Mouse (Mus musculus) CH12F3 (cell line): Measurements from ENCODE around the gene 2010003K11Rik.

Source experiments
- in situ Hi-C: fragments of 300-500 bp; cut with MboI; formaldehyde crosslinking; loops from 2 replicates; pipeline ENCODE4 v1.14.3; 2020; ENCODE audit warnings: low sequenced_read_pairs

The 2010003K11Rik gene

DNA sequence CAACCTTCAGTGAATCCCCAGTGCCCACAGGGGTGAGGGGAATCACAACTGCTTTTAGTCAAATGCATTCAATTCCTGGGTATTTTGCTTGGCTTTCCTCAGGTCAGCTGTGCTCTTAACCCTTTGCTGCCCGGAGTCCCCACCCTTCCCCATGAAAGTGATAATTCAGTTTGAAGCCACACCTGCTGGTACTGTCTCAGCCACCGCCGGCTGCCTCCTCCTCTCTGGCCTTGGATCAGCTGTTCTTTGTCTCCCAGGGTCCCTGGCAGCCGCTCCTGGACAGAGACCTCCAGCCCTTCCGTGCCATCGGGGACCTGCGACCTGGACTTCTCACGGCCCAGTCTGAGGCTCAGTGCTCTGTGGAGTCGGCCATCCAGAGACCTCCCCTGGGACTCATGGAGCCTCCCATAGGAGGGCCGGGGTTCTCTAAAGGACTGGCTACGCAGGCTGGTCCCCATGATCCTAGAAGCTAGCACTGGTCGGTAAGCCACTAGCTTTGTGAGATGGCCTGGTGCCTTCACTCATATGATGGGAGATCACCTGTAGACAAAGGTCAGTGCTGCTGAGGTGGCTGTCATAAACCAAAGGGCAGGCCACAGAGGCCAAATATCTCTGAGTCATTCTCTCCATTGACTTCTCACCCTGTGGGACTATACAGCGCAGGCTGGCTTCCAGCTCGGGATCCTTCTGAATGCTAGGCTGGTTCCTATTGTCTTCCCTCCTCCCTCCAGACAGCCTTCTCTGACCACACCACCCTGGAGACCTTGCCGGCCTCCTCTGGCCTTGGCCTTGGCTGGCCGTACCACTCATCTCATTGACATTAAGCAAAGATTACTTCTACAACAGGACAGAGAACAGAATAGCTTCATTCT, at the start of gene 2010003K11Rik:
TSS of gene 2010003K11Rik (minus strand) at position 522 of the 872 bp plus-strand sequence.
- in situ Hi-C loops, result loop anchor here (10.0 kb wide), 1 partner anchor 247 kb away; no protein-coding TSS in a partner anchor

DNA sequence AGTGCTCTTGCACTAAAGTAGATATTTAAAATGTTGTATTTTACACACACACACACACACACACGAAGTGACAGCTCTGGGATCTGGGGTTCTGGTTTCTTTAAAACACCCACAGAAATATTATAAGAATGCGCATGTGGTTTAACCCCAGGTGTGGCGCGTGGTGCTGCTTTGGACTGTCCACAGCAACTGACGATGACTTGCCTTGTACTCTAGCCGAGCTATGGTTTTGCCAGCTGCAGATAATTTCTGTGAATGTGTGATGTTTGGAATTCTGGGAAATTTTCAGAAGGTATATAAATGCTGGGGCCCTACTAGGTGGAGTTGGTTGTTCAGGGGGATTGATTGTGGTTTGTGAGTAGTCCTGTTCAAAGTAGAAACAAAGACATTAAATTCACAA, 49.4 kb upstream of the 2010003K11Rik start:
- in situ Hi-C loops, result no loop called here

- in situ Hi-C loops, result no loop called here
Measured at GRCm38 (mm10) chr19:4545841-4546240, 47.5 kb upstream of the 2010003K11Rik start.

DNA sequence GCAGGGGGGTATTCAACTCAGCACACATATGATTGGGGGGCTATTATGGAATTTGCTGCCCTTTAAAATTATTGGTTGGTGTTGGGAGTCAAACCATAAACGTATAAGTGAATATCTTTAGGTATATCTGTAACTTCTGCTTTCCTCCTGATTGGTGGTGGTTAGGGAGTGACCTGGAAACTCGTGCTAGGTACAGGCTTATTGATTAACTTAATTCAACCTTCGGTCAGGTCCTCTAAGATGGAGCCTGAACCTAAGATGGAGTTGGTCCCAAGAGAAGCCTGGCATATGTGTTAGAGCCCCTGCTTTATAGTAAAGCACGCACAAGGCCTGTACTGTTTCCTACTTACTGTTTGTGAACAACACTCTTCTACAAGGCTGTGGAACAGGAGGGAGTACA, 46.7 kb upstream of the 2010003K11Rik start:
- in situ Hi-C loops, result no loop called here

DNA sequence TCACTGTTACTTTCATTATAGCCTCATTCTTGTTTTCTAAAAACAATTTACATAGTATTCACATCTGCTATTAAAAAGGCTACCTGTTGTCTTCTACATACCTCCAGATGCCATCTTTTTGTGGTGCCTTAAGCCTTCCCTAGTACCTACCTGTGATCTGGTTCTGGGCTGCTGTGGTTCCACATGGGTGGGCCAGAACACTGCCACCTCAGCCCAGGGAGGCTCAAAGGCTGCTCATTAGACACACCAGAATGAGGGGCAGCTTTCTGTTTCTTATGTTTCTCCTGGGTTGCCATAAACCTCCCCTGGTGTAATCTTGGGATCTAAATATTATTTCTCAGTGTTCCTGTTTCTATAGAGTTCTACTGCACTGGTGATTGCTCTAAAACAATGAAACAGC, 43.7 kb upstream of the 2010003K11Rik start:
- in situ Hi-C loops, result no loop called here

DNA sequence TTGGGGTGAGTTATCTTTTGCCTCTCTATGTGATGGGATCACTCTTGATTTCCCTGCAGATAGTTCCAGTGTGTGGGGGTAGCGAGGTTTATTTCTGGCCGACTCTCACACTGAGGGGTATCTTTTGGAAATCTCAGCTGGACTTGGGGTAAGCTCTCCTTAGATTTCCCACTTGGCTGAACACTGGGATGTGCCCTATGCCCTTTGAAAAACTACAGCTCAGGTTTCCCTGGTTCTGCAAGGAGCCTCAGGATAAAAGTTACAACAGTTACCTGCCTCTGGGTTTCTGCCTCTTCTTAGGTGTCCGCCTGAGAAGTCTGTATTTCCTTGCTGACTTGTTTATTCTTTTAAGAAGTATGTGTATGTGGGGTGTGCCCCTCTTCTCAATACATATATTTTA, 42.6 kb upstream of the 2010003K11Rik start:
- in situ Hi-C loops, result no loop called here

GRCm38 (mm10) chr19:4540263-4540662, 41.9 kb upstream of the 2010003K11Rik start:
- in situ Hi-C loops, result no loop called here

DNA sequence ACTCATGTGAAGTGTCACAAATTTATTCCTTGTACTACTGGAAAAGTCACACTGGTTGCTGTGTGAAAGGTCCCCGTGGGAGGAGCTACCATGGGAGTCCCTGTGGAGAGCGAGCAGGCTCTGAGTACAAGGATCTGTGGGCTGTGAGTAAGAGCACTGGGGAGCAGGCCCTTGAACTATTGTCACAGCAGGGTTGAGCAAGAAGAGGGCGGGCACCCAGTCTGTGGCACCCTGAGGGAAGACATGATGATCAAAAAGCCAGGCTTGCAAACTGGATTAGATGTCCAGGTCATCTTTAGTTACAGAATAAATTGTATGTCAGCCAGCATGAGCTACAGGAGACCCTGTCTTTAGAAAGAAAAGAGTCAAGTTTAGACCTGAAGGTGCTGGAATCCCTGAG, 38.2 kb upstream of the 2010003K11Rik start:
- in situ Hi-C loops, result no loop called here

DNA sequence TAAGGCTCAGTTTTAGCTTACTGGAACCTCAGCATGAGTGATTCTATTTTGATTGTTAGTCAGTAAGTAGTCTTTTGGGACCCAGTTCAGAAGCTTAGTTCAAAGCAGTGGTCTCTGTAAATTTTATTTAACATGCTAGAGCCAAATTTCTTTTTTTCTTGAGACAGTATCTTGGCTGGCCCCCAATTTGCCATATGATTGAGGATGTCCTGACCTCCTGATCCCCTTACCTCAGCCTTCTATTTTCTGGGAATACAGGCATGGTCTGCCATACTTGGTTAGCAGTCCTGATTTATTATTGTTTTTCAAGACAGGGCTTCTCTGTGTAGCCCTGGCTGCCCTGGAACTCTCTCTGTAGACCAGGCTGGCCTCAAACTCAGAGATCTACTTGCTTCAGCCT, 37.5 kb upstream of the 2010003K11Rik start:
- in situ Hi-C loops, result no loop called here

DNA sequence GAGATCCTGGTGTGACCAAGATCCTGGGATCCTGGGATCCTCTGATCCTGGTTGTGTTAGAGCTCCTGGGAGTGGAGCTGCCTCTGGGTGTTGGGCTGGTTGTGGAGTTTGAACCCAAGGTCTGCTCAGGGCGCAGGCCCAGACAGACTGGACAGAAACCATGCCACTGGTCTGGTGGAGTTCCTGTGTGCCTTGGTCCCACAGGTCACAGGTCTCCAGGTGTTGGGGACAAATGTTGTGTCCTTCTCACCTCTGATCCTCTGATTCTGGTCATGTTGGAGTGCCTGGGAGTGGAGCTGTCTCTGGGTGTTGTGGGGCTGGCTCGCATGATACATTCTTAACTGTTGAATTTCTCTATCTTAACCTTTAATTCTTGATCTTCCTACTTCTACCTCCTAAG, 36.3 kb upstream of the 2010003K11Rik start:
- in situ Hi-C loops, result no loop called here

- in situ Hi-C loops, result no loop called here
Measured at GRCm38 (mm10) chr19:4521426-4522050, 23.2 kb upstream of the 2010003K11Rik start.

GRCm38 (mm10) chr19:4517483-4517882, 19.1 kb upstream of the 2010003K11Rik start:
- in situ Hi-C loops, result no loop called here

DNA sequence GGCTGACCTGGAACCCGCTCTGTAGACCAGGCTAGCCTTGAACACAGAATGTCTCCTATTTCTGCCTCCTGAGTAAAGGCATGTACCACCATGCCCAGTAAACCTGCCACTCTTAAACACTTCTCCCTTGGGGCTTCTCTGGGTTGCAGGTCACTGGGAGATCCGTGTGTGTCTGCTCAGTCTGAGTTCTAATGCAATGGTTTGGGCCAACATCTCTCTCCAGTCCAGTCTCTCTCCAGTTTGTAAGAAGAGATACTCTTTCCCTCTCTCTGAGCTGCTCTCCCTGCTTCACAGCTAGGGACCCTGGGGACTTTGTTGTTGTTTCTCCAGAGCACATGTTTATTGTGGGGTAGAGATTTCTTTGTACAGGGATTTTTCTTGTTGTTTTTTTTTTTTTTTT, 17.9 kb upstream of the 2010003K11Rik start:
- in situ Hi-C loops, result no loop called here

DNA sequence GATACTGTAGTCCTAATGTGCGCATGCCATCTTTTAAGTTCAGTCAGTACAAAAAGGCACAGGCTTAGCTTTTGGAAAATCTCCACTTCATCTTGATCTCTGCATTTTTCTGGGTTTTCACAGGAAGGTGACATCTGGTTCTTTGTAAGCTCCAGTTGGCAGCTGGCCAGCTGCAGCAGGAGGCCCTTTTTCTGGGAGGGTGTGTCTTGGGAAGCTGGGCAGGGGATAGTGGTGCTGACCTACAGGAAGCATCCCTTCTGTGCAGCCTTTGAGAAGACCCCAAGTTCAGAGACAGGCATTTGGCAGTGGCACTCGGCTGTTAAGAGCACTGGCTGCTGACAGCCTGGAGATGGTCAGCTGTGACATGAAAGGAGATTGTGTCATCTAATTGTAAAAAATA, 17.4 kb upstream of the 2010003K11Rik start:
- in situ Hi-C loops, result no loop called here

- in situ Hi-C loops, result no loop called here
Measured at GRCm38 (mm10) chr19:4513236-4513858, 15.0 kb upstream of the 2010003K11Rik start.

DNA sequence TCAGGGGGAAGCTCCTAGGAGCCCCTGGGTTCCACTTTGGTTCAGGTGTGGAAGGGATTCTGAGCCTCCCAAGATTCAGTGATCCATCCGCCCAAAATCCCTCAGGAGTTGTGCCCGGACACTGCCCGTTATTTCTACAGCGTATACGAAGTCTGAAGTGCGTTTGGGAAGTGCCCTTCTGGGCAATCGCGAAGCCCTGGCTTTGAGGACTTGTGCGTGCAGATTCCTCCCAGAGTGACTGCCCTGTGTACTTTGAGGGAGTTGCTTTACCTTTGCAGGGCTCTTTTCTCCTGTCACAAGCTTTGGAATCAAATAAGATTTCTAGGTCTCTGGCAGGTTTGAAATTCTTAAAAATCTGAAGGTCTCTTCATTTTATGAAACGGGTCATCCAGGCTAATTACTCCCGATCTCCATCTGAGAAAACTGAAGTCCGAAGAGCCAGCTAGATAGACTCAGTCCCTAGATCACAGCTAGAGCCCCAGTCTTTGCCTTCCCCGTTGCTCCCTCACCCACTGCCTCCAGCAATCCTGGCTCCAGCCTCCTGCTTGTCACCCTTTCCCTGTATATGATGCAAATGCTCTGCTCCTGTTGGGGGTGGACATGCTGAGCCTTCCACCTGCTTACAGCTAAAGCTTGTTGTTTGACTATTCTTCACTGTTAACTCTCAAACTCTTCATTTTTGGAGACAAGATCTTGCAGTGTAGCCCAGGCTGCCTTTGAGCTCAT, 12.9 kb upstream of the 2010003K11Rik start:
- in situ Hi-C loops, result no loop called here

DNA sequence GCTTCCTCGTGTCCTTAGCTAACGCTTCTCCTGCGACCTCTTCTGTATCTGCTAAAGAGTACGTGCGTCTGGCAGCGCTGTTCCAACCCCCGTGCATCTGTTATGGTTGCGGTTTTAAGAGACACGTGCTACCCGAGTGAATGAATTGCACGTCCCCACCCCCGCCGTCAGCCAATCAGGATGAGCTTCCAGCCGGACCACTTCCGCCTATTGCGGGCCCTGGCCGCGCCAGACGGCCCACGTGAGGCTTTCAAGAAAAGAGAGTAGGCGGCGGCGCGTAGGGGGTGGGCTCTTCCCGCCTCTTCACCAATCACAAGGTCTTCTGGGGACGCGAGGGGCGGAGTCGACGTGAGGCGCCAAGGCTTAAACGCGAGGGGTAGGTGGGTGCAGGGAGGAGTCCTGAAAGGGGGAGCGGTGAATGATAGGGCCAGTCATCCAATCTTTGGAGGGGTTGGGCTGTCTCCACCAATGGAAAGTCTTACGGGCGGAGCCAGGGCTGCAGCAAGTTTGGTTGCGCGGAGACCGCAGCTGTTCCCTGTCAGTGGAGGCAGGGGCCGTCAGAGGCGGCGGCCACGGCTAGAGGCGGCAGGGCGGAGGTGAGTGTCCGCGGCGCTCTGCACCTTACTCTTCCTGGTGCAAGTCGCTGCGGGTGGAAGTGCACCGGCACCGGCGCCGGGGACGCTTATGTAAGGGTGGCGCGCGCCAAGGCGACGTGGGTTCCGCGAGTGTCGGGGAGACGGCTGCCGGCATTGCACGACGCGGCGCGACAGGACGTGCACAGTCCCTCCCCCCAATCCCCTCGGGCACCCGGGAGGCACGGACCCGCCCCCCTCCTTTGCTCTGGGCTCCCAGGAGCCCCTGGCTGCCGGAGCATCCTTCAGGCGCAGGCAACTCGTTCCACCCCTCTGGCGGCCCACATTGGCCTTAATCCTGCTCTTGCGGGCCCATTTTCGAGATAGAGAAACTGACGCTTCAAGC, 11.9 kb upstream of the 2010003K11Rik start, which contains the start of gene Pcx:
TSS of gene Pcx (plus strand) at position 487 of the 978 bp plus-strand sequence.
- in situ Hi-C loops, result no loop called here

- in situ Hi-C loops, result no loop called here
Measured at GRCm38 (mm10) chr19:4507746-4508145, 9.4 kb upstream of the 2010003K11Rik start.

DNA sequence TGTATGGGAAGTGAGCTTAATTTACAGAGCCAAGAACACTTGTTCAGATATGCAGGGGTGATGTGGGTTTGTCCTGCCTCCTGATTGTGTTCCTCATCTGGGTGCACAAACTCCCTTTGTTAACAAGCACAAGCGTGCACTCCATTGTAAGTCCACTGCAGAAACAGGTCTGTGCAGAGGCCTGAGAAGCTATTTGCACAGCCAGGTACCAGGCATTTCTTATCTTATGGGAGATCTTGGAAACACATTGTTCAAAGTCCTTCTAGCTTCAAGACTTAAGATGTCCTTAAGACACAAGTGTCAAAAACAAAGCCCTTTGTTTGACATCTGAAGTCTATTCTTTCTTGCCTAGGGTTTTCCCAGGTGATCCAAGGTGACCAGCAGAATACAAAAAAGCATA, 6.4 kb upstream of the 2010003K11Rik start:
- in situ Hi-C loops, result no loop called here

DNA sequence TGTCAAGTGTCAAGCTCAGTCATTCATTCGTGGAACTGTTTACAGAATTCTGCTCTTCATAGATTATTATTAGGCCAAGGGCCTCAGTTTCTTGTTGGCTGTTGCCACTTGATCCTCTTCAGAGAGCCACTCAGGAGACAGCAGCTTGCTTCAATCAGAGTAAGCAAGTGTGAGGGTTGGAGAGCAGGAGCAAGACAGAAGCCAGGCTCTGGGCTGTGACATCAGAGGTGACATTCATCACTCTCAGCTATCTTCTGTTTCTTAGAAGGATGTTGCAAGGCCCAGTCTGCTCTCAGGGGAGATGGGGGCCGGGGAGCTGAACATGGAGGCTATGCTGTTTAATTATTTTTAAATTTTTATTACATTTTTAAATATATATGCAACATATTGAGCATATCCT, 4.3 kb upstream of the 2010003K11Rik start:
- in situ Hi-C loops, result no loop called here
